ENCODE assay signal across 17 mouse cellular contexts in genomic region chr10:27595675-27596074, GRCm38 (mm10). TPM values are rescaled to one million over a fixed set of nuclear protein-coding genes. Genes with fewer than 3 reads are reported as not detected.
"Had no signal": no experiment of that assay in that cellular context is flagged by ENCODE, and none has a peak within 500 bp of the region (broad histone marks: within the 10 kb centered on the region; RNA-seq: fewer than 3 reads in every experiment).

No protein-coding gene starts in this region.

- H3K4me1 ChIP-seq: neural tube, embryonic 12.5 days; neural tube, embryonic 13.5 days; neural tube, embryonic 15.5 days; stomach, embryonic 15.5 days had no signal

- H3K36me3 ChIP-seq: neural tube, embryonic 12.5 days; neural tube, embryonic 13.5 days; neural tube, embryonic 15.5 days; stomach, embryonic 15.5 days had no signal

- H3K4me2 ChIP-seq: neural tube, embryonic 12.5 days; neural tube, embryonic 13.5 days; neural tube, embryonic 15.5 days; stomach, embryonic 15.5 days had no signal

- H3K9me3 ChIP-seq: neural tube, embryonic 12.5 days; neural tube, embryonic 13.5 days; neural tube, embryonic 15.5 days; stomach, embryonic 15.5 days had no signal

- H3K9ac ChIP-seq: neural tube, embryonic 12.5 days; neural tube, embryonic 13.5 days; neural tube, embryonic 15.5 days; stomach, embryonic 15.5 days had no signal

- DNase-seq: retina, postnatal 1 day; right cerebral cortex, adult 18-20 months; right cerebral cortex, postnatal 14 days; right cerebral cortex, postnatal 25 days; right cerebral cortex, postnatal 4 days; spleen, adult 18-20 months; thymus, adult 18-20 months; thymus, postnatal 14 days; thymus, postnatal 25 days; thymus, postnatal 36 days; thymus, postnatal 4 days had no signal

- H3K27me3 ChIP-seq: neural tube, embryonic 12.5 days; neural tube, embryonic 13.5 days; neural tube, embryonic 15.5 days; stomach, embryonic 15.5 days had no signal

- H3K4me3 ChIP-seq: neural tube, embryonic 12.5 days; neural tube, embryonic 13.5 days; neural tube, embryonic 15.5 days; stomach, embryonic 15.5 days had no signal

- H3K27ac ChIP-seq: neural tube, embryonic 12.5 days; neural tube, embryonic 13.5 days; neural tube, embryonic 15.5 days; stomach, embryonic 15.5 days; stomach, postnatal 0 days had no signal

RNA-seq across cellular contexts. Expression of gene Lama2, which starts 23.9 kb away (rescaled TPM):
- total RNA-seq: neutrophil, adult 5-6 weeks had no signal
